Mouse (Mus musculus): ENCODE data around the gene Camk2d. TPM values are rescaled to one million over a fixed set of nuclear protein-coding genes. Genes with fewer than 3 reads are reported as not detected.

Gene Camk2d
- total RNA-seq, 2 experiments from 2014 or later: 98.9 to 104 TPM

GRCm38 (mm10) chr3:126688516-126688915 is 92.4 kb downstream of the Camk2d start:
- DNase-seq (ENCODE audit: low spot score in 2 of 2): no peak

GRCm38 (mm10) chr3:126690627-126691505 is 94.8 kb downstream of the Camk2d start:
- DNase-seq (ENCODE audit: low spot score in 2 of 2): no peak

DNA sequence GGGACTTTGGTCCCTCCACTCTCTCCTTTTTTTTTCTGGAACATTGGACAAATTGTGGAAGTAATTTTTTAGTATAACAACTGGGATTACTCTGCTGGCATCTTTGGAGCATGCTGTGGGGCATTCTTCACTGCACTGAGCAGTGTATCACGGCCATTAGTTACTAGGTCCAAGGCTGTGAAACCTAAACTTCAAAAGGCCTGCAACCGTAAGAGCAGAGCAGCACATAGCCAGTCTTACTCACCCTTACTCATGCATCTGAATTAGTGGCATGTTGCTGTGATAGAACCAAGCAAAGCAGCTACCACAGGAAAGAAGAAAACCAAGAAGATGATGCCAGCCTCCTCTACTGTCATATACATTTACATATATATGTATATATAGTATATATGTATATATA is 95.5 kb downstream of the Camk2d start:
- no peak for DNase-seq (ENCODE audit: low spot score in 2 of 2)

DNA sequence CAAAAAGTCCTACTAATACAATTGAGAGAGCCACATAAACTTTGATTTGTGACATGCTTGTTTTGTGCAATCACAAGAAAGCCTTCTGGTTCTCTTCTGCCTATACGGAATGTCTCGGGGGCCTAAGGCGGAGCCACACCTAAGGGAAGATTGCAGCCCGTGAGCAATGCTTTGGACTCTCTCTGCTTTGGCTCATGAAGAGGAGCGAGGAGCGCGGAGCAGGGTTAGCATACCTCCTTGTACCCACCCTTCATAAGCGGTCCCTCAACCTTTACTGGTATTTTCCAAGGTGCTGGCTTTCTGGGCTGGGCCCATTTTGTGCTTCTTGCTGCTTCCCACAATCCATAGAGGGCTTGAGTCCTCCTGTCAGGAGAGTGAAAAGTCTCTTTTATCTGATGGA is 96.7 kb downstream of the Camk2d start:
- peak in 1 of 2 experiments; percentile 17 for DNase-seq (ENCODE audit: low spot score in 2 of 2)

DNA sequence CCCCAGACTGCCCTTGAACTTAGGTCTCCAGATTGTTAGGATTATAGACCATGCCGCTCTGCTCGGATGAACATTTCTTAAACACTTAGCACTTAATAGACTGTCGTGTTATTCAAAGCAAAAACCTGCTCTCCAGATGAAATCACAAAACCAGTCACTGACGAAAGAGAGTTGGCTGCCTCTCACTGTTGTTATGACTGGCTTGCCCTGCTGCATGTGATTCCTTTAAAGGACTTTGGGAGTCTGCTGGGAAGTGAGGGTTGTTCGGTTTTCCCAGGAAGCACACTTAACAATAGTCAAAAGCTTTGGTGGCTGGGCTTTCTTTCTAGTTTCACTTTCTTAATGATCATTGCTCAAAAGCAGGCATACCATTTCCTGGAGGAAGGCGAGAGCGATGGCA is 97.2 kb downstream of the Camk2d start:
- no peak for DNase-seq (ENCODE audit: low spot score in 2 of 2)

GRCm38 (mm10) chr3:126695456-126696293 is 99.6 kb downstream of the Camk2d start:
- peak in 1 of 2 experiments; percentile 62 for DNase-seq (ENCODE audit: low spot score in 2 of 2)

GRCm38 (mm10) chr3:126696620-126697019 is 100.5 kb downstream of the Camk2d start:
- DNase-seq (ENCODE audit: low spot score in 2 of 2): no peak

DNA sequence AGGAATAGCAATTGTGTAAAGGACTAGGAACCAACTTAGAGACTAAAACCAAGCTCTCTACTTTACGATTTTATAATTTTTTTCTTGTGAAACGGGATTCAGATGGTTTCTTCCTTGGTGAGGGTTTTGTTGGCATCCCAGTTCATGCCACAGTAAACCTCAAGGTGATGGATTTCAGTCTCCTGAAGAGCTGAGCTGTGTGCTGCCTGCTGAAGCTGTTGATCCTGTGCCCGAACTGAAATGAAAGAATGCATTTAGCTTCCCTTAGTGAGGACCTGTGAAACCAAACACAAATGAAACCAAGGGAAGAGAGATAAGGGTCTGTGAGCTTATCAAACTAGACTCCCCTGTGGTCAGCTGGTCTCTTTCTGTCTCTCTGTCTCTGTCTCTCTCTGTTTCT is 103.6 kb downstream of the Camk2d start:
- no peak for DNase-seq (ENCODE audit: low spot score in 2 of 2)

DNA sequence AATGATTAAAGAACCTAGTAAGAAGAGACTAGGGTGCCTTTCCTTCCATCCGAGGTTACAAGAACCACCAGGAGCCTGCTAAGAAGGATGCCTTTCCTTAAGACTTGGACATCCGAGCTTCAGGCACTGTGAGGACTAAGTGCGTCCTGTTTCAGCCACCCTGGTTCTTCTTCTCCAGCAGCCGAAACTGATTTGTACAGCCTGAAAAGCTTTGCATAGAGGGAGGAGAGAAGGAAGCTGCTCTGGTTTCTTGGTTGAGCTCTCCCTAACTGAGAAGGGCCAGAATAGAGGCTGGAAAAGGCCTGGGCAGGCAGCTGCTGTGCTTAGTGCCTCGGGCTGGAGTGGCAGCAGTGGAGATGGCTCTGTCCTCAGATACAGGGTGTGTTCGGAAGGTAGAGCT is 105.0 kb downstream of the Camk2d start:
- no peak for DNase-seq (ENCODE audit: low spot score in 2 of 2)

DNA sequence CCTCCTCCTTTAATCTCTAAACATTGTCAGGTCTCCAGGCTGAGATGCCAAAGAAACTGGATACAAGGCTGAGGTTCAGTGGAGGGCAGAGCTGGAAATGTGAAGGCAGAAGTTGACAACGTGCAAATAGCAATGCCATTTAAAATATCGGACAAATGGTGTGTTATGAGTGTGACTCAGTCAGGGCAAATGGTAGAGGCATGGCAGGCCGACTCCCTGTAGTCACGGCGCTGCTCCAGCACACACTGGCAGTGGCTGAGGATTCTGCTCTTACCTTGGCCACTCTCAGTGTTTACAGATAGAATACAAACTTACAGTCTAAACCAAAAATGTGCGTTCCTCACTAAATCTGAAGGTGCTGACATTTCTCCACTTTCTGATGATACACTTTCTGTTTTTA is 105.5 kb downstream of the Camk2d start:
- no peak for DNase-seq (ENCODE audit: low spot score in 2 of 2)

GRCm38 (mm10) chr3:126705490-126705889 is 109.4 kb downstream of the Camk2d start:
- no peak for DNase-seq (ENCODE audit: low spot score in 2 of 2)

- no peak for DNase-seq (ENCODE audit: low spot score in 2 of 2)
These were observed 118.2 kb downstream of the Camk2d start for GRCm38 (mm10) chr3:126714281-126714680.

DNA sequence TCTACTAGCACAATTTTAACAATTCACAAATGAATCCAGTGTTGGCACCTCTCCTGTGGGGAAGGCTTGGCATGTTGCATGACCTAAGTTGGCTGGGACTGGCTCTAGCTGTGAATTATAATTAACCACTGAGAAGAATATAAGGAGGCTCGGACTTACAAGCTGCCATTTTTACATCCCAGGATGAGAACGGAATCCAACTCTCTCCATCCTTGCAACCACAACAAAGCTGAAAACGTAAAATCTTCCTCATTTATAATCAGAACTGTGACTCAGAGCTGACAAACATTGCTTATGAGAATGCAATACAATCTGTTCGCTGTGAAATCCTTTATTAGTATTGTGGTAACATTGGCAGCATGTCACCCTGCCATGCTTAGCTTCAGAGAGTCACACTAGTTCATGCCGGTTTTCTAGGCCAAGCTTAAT is 126.9 kb downstream of the Camk2d start:
- peak in 1 of 2 experiments; percentile 18 for DNase-seq (ENCODE audit: low spot score in 2 of 2)

DNA sequence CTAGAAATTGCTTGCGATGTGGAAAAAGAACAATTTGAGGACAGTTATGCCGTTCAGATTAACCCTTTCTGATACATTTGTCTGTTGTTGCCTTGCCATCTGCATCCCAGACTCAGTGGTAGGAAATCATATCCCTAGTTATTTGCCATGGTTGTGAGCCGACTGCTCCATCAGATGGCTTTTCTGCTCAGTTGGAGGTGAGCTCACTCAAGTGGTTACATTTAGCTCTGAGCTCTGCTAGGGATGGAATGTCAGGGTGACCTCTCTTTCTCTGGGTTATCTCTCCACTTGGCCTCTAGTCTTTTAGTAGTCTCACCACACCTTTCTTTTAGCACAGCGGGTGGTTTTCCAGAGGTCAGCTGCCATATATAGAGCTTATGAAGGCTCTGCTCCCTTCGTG is 127.4 kb downstream of the Camk2d start:
- no peak for DNase-seq (ENCODE audit: low spot score in 2 of 2)

DNA sequence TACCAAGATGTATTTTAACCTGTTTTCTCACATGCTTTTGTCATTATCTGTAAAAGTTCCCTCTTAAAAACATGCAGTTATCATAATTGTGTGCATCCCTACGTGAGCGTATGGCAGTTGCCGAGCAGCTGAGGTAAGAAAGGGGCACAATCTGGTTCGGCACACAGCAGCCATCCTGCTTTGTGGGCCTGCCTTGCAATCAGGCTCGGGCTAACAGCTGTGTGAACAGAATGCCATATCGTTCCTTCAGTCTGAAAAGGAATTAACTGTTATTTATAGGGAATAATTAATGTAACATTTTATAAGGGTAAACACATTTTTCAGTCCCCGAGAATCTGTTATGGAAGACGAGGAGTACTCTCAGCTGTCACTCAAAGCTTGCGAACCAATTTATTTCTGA is 129.5 kb downstream of the Camk2d start:
- no peak for DNase-seq (ENCODE audit: low spot score in 2 of 2)

DNA sequence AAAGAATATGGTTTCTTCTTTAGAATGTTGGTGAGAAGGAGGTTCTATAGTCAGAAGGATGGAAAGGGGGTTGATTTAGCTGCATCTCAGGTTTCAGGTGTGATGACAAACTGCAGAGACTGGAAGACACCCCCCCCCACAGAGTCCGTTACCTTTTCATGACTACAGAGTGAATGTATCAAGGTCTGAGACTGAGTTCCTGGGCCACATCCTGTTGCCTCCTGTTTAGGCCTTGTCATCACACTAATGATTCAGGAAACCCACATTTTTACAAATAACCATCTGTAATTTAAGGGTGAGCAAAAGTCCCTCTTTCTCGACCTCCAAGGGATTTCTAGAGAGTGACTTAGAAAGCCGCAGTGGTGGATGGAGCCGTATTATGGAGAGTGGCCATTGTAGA is 131.3 kb downstream of the Camk2d start:
- DNase-seq (ENCODE audit: low spot score in 2 of 2): no peak

- DNase-seq (ENCODE audit: low spot score in 2 of 2): no peak
These were observed 134.3 kb downstream of the Camk2d start for GRCm38 (mm10) chr3:126730411-126730810.

DNA sequence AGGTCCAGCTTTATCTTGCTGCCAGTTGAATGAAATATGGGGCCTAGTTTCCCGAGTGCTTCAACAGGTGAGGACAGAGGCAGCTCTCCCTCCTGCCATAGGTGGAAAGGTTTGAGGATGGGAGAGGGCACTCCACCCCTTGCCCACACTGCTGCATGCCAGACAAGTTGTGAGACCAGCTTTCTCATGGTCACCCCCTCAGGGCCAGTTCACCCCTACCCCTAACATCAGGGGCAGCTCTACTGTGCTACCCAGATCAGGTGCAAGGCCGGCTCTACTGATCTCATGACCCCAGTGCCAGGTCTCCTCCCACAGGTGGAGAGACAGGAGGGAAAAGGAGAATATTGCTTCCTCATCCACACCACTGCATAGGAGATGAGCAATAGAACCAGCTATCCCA is 136.2 kb downstream of the Camk2d start:
- DNase-seq (ENCODE audit: low spot score in 2 of 2): no peak

GRCm38 (mm10) chr3:126734533-126734932 is 138.4 kb downstream of the Camk2d start:
- no peak for DNase-seq (ENCODE audit: low spot score in 2 of 2)

DNA sequence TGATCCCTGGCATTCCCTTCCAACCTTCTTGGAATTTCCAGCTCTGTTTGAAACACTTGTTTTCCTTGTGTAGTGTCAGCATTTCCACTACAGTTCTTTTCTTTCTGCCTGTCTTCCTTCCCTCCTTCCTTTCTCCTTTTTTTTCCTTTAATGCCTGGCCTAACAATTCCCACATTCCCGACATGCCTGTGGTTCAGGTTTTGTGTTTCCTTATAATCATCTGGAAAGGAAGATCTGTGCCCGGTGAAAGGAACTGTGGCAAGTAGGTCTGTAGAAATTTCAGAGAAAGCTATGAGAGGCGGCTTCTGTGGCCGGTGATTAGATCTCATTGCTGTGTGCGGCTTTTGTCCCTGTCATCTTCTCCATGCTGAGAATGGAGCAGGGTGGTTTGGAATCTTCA is 139.1 kb downstream of the Camk2d start:
- no peak for DNase-seq (ENCODE audit: low spot score in 2 of 2)

DNA sequence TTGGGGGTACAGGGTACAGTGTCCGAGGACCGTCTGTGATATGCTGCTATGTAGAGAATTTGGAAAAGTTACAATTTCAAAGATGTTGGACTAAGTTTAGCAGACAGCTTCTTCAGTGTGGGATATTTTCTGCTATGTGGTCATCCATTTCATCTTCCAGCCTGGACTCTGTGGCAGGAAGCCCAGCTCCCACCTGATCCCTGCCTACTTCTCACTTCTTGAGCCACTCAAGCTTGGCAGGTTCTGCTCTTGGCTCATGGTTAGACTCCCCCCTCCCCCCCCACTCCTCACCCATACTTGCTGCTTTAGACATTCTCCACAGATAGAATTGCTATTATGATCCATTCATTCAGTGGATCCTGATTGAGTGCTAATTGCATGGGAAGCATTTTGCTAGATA is 141.0 kb downstream of the Camk2d start:
- DNase-seq (ENCODE audit: low spot score in 2 of 2): no peak

GRCm38 (mm10) chr3:126740146-126740545 is 144.0 kb downstream of the Camk2d start:
- DNase-seq (ENCODE audit: low spot score in 2 of 2): no peak

All from gastrocnemius, postnatal 4 days (tissue).